Mouse (Mus musculus): ENCODE data around the gene Krt78.

Krt78 gene

GRCm38 (mm10) chr15:101970536-101970935, 16.4 kb upstream of the Krt78 start:
- no peak for DNase-seq

- peak; percentile 97 for DNase-seq
These were observed 12.7 kb upstream of the Krt78 start for GRCm38 (mm10) chr15:101966808-101967207.

DNA sequence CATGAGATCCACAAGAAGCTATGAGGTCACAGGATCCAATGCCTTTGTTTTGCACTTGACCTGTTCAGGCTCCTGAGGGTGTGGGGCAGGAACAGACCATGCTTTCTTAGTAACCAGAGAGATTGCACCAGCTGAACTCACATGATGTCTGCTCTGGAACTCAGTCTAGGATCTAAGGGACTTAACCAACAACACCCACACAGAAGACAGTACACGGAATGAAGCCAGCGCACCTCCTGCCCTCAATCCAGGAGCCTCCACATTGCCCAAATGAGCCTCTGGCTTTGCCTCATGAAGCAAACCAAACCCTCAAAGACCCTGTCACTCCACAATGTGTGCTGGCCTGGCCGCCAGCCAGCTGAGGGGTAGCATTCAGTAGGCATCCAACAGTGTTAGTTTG, 4.8 kb upstream of the Krt78 start:
- DNase-seq, result no peak

DNA sequence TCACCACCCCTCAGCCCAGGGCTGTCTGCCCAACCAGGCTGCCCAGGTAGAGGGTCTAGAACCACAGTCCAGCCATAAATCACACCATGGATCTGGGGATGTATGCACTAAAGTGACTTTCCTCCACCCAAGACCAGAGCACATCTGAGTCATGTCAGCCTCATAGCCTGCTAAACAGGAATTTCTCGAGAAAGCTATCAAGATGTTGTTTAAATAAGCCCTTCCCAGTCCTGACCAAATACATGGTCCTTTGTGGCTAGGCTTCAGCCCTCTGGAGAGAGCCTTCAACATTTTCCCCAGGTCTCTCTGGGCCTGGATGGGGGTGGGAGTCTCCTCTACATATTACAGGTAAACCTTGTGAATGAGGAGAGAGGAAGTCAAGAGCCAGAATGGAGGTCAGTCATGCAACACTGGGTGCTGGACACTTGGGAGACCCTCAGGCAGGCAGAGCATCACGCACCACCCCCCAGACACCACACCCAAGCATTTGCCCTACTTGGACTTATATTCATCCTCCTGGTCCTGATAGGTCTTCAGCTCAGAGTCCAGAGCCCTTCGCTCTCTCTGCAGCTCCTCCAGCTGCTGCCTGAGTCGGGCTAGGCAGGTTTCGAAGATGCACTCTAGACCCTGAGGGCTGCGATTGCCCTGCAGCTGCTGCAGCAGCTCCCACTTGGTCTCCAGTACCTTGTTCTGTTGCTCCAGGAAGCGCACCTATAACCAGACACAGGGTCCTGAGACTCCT, 1.2 kb downstream of the Krt78 start:
- no peak for DNase-seq

GRCm38 (mm10) chr15:101945430-101945829, 8.7 kb downstream of the Krt78 start:
- no peak for DNase-seq

- DNase-seq, result no peak
These were observed 12.1 kb downstream of the Krt78 start for GRCm38 (mm10) chr15:101941948-101942347.

DNA sequence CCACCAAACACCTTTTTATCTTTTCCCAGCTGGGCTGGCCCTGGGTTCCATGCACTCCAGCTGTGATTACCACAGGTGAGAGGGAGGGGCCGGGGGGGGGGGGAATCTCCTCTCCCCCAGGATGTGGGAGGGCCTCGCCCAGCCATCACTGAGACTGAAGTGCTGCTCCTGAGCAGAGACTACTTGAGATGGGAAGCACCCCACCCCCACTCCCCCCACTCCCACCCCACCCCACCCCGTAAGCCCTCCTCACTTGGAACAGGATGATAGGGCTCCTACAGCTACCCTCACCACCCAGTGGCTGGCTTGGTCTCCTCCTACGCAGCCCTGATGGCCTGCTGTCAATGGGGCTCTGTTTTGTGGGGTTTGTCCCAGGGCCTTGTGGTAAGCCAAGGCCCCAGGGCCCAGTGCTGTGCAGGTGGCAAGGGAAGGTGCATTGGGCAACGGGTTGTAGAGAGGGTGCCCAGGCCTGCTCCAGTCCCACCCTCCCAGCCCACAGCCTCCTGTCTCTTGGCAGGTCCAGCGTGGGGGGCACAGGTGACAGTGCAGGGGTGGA, 13.7 kb downstream of the Krt78 start, which contains the start of gene Krt79:
Krt79 (minus strand) TSS at position 51 of the 556 bp plus-strand sequence.
- no peak for DNase-seq

- DNase-seq, result no peak
These were observed 15.3 kb downstream of the Krt78 start for GRCm38 (mm10) chr15:101938600-101939308.

DNA sequence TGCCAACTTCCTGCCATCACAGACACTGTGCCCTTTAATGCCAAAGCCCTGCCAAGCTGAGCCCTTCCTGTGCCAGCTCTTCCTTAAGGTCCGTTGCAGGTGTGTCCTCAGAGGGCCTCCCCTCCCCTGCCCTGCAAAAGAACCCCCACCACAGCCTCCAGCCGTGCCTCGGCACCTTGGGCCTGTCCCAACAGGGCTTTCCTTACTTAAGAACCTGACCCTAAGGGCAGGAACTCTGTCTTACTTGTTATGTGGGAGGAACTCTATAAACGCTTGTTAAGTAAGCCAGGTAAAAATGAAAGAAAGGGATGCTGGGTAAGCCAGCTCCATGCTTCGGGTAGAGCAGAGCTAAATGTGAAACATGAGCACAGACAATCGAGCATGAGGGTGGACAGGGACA, 21.1 kb downstream of the Krt78 start:
- DNase-seq, result no peak

- DNase-seq, result no peak
These were observed 24.4 kb downstream of the Krt78 start for GRCm38 (mm10) chr15:101929666-101930065.

GRCm38 (mm10) chr15:101929087-101929486, 25.0 kb downstream of the Krt78 start:
- DNase-seq, result no peak

GRCm38 (mm10) chr15:101927340-101928080, 26.6 kb downstream of the Krt78 start:
- peak; percentile 92 for DNase-seq

- no peak for DNase-seq
These were observed 29.0 kb downstream of the Krt78 start for GRCm38 (mm10) chr15:101925041-101925440.

DNA sequence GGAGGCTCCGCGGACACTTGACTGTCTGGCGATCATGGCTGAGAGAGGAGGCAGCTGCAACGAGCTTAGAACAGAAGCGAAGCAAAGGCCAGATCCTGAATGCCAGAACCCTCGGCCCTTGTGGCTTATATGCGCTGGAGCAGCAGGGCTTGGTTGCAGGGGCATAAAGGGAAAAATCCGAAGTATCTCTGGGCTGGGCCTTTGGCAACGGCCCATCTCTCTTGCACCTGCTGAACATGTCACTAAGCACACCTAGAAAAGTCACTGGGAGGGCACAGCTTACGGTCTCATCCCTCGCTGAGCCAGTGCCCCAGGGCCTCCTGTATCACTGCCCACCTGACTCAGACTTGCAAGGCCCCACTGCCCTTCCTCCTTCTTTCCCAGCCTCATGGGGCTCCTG, 29.5 kb downstream of the Krt78 start, which contains the start of gene Krt4:
Krt4 (minus strand) TSS at position 101 of the 400 bp plus-strand sequence.
- DNase-seq, result no peak

GRCm38 (mm10) chr15:101922296-101922695, 31.8 kb downstream of the Krt78 start:
- no peak for DNase-seq

DNA sequence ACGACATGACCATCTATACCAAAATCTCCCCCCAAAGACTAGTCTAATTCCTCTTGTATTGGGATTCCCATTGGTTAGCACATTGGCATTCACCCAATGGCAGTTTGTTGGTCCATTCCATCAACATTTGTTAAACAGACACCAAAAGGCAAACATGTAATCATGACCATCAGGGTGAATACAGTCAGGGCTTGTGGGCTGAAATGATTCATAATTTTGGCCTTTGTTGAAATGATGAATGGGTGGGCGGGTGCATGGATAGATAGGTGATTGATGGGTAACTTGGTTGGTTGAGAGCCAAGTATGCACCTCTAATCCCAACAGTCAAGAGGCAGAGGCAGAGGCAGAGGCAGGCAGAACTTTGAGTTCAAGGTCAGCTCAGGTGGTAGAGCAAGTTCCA, 38.0 kb downstream of the Krt78 start:
- no peak for DNase-seq

GRCm38 (mm10) chr15:101904849-101905248, 49.2 kb downstream of the Krt78 start:
- no peak for DNase-seq

DNA sequence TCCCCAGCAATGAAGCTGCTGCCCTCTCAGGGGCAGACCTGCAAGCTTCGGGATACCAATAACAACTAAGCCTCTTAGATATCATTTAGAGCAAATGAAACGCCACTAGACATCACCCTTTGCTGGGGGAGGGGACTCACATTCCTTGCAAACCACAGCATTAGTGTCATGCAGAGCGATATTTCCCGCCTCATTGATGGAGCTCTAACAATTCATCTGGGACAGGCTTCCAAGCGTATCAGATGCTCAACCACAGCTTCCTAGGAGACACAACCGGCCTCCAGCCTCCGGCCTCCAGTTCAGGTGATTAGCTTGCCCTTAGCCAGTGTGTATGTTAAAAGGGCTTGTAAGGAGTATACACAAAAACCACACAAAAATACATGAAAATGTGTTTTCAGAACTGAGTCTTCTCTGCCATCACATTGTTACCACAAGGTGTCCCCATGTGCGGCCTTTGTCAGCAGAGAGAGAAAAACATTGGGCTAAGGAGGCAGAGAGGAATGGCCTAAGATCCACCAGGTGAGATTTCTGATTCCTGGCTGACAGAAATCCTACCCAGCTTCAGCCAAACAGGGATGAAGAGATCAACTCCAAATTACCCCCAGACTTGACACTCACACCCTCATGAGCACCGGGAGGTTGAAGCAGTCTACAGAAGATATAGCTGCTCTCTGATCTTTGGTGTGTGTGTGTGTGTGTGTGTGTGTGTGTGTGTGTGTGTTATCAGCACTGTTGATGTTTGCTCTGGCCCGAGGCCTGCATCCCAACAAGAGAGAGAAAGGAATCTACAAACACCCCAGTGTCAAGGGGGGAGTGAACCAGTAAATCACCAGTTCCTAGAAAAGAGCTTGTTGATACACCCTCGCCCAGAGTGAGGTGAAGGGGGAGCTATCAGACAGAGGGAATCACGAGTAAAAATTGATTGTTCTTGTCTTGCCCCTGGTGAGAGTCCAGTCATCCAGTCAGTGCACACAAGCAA, 51.6 kb downstream of the Krt78 start:
- DNase-seq, result no peak

Data from heart, adult 11 months (tissue).